Mouse (Mus musculus) liver, embryonic 16.5 days (tissue): ENCODE results near the gene Large2. TPM values are rescaled to one million over a fixed set of nuclear protein-coding genes. Genes with fewer than 3 reads are reported as not detected.
A peak's percentile ranks its signal among the peaks of the same experiment; 100 is the strongest.

ENCODE experiments used
- ATAC-seq: fragments of 200-750 bp; cut with Nextera tagmentation; 2 replicates; pipeline ENCODE4 v1.8.0; 2017; ENCODE audit warnings: low read depth, mild to moderate bottlenecking, moderate number of reproducible peaks, moderate library complexity
- H3K27ac ChIP-seq: fragments of 300-500 bp; sonication (generic); 2 replicates; pipeline ENCODE4 v1.5.1; 2014; ENCODE audit warnings: mild to moderate bottlenecking, low read length
- H3K27me3 ChIP-seq: fragments of 300-500 bp; sonication (generic); 2 replicates; pipeline ENCODE4 v1.6.1; 2014; ENCODE audit warnings: low read depth, low read length, mixed read lengths; ENCODE audit not compliant: control insufficient read depth, insufficient read depth
- H3K36me3 ChIP-seq: fragments of 300-500 bp; sonication (generic); 2 replicates; pipeline ENCODE4 v1.6.1; 2014; ENCODE audit warnings: mild to moderate bottlenecking; ENCODE audit not compliant: control insufficient read depth, insufficient read depth
- H3K4me1 ChIP-seq: fragments of 300-500 bp; sonication (generic); 2 replicates; pipeline ENCODE4 v1.6.1; 2014; ENCODE audit warnings: low read depth, low read length, mixed read lengths; ENCODE audit not compliant: control insufficient read depth
- H3K4me2 ChIP-seq: fragments of 300-500 bp; sonication (generic); 2 replicates; pipeline ENCODE4 v1.6.1; 2014; ENCODE audit warnings: low read depth, low read length, mixed read lengths
- H3K4me3 ChIP-seq: fragments of 300-500 bp; sonication (generic); 2 replicates; pipeline ENCODE4 v1.5.1; 2014; ENCODE audit warnings: low read depth, mild to moderate bottlenecking, low read length
- H3K9ac ChIP-seq: fragments of 300-500 bp; sonication (generic); 2 replicates; pipeline ENCODE4 v1.6.1; 2014; ENCODE audit warnings: low read depth, low read length
- H3K9me3 ChIP-seq: fragments of 300-500 bp; sonication (generic); replicated peaks from 2 replicates; pipeline ENCODE4 v1.6.1; 2016; ENCODE audit warnings: low read length; ENCODE audit not compliant: control insufficient read depth
- WGBS: fragments of 180-500 bp; shearing (Covaris S2); extraction: QIAGEN DNeasy Blood & Tissue Kit; methylation state at CpG from one replicate; pipeline ENCODE4 v1.1.7; 2014; ENCODE audit not compliant: insufficient replicate concordance; 5-methylcytosine and 5-hydroxymethylcytosine counted together
- polyA plus RNA-seq: library from polyadenylated mRNA; unstranded; fragments of >200 nt; fragmentation: Nextera tagmentation; extraction: Ambion mirVana; gene quantifications from 2 replicates; pipeline ENCODE4 v1.2.1, GENCODE M21; 2015

The Large2 gene
- polyA plus RNA-seq, 1 experiment from 2014 or later, result 3.5 TPM

DNA sequence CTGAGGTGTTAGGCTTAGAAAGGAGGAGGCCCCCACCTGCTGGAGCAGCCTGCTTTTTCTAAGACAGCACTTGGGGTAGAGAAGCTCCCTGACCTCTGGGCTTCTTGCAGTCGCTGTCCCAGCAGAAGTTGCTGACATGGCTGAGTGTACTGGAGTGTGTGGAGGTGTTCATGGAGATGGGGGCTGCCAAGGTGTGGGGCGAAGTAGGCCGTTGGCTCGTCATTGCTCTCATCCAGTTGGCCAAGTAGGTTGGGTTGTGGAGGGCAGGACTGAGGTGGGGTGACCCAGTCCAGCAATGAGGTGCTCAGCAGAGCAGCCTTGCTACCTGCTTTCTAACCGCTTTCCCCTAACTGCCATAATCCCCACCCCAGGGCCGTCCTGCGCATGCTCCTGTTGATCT, 2.7 kb upstream of the Large2 start:
- 78% methylated on average over 7 of the region's 7 CpGs for WGBS
- ATAC-seq, result no peak
- H3K4me3 ChIP-seq, result no peak overlapping the region
- no peak overlapping the region for H3K4me2 ChIP-seq
- H3K9me3 ChIP-seq, result no peaks in the 10 kb centered on the region
- peaks cover 5% of the 10 kb centered on the region for H3K27me3 ChIP-seq
- H3K36me3 ChIP-seq, result peaks cover 27% of the 10 kb centered on the region
- H3K27ac ChIP-seq, result no peak overlapping the region
- no peak overlapping the region for H3K9ac ChIP-seq
- peaks cover 20% of the 10 kb centered on the region for H3K4me1 ChIP-seq

DNA sequence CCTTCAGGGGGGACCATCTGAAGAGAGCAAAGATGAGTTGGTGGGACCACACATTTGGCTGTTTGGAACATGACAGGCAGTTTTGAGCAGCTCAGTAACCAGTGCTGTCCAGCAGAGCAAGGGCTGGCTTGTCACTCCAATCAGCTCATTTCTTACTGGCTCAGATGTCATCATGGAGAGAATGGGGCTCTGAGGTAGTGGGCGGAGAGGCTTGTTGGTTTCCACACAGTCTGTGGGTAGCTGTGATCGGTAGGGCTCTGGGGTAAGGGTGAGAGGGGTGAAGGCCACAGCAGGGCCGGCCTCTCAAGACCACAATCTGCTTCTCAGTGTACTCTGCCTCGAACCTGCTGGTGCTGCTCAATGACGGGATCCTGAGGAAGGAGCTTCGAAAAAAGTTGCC, 1.6 kb upstream of the Large2 start:
- no peak for ATAC-seq
- Histone ChIP-seq H3K9me3 (no peaks in the 10 kb centered on the region), H3K4me2 (peak overlapping the region; percentile 99), H3K9ac (peak overlapping the region; percentile 87), H3K4me1 (peaks cover 21% of the 10 kb centered on the region), H3K4me3 (peak overlapping the region; percentile 93), H3K27ac (peak overlapping the region; percentile 86), H3K36me3 (peaks cover 25% of the 10 kb centered on the region), H3K27me3 (peaks cover 11% of the 10 kb centered on the region)
- 61% methylated on average over 6 of the region's 6 CpGs for WGBS

DNA sequence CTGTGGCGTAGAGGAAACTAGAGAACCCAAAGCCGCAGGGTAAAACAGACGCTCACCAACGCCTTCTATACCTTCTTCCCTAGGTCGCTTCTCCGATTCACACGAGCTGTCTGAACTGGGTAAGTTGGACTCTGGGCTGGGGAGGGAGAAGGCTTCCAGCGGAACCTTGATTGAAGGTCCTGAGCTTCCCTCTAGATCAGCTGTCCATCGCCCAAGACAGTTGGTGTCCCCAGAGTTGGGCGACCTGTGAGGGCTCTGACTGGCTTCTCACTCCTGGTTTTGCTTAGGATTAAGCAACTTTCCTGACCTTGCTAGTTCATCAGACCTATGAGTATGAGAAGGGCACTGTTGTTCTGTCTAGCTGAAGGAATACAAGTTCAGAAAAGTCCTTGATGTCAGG, 1.1 kb upstream of the Large2 start:
- WGBS, result 5% methylated on average over 10 of the region's 10 CpGs
- Histone ChIP-seq H3K27me3 (peaks cover 16% of the 10 kb centered on the region), H3K27ac (peak overlapping the region; percentile 86), H3K9me3 (no peaks in the 10 kb centered on the region), H3K36me3 (peaks cover 20% of the 10 kb centered on the region), H3K9ac (peak overlapping the region; percentile 87), H3K4me2 (peak overlapping the region; percentile 99), H3K4me1 (peaks cover 21% of the 10 kb centered on the region), H3K4me3 (peak overlapping the region; percentile 93)
- no peak for ATAC-seq

DNA sequence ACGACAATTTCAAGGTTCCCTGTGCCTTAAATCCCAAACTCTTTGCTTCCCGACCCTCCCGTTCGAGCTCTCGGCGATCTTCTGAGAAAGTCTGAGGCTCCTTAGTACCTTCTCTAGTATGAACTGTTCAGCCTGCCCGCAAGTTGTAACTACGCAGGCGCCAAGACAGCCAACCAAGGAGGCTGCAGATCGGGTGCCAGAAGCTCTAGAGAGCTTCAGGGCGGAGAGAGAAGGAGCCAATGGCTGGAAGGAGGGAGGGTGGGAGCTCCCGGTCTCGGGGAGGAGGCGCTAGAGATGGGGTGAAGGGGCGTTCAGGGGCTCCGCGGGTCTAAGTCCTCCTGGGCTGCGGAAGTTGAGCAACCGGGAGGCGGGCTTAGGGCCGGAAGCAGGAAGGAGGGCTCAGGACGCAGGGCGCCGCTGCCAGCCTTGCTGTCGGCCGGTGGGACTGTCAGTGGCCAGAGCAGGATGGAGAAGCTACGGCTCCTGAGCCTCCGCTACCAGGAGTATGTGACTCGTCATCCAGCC, 492 bp upstream of the Large2 start:
- H3K27ac ChIP-seq, result peak overlapping the region; percentile 86
- peak; percentile 93 for ATAC-seq
- no peaks in the 10 kb centered on the region for H3K9me3 ChIP-seq
- WGBS, result under 1% methylated on average over 29 of the region's 29 CpGs
- H3K36me3 ChIP-seq, result peaks cover 19% of the 10 kb centered on the region
- peak overlapping the region; percentile 87 for H3K9ac ChIP-seq
- H3K4me3 ChIP-seq, result peak overlapping the region; percentile 93
- H3K4me2 ChIP-seq, result peak overlapping the region; percentile 99
- H3K27me3 ChIP-seq, result peaks cover 22% of the 10 kb centered on the region
- peaks cover 21% of the 10 kb centered on the region for H3K4me1 ChIP-seq

DNA sequence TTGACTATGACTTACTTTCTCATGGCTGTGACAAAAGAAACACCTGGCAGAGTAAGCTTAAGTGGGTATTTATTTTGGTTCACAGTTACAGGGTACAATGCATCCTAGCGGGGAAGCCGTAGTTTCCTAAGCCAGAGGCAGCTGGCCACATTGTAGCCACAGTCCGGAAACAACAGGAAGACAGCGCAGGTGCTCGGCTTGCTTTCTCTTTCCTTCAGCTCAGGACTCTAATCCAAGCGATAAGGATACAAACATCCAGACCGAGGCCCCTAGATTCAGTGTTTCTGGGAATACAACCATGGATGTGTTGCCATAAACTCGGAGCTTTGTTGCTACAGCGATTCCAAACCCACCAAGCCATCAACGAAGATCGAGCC, 1.2 kb downstream of the Large2 start:
- no peak for ATAC-seq
- no peaks in the 10 kb centered on the region for H3K9me3 ChIP-seq
- no peak overlapping the region for H3K4me2 ChIP-seq
- WGBS, result 58% methylated on average over 11 of the region's 11 CpGs
- no peak overlapping the region for H3K27ac ChIP-seq
- no peak overlapping the region for H3K9ac ChIP-seq
- peaks cover 33% of the 10 kb centered on the region for H3K27me3 ChIP-seq
- peaks cover 5% of the 10 kb centered on the region for H3K36me3 ChIP-seq
- H3K4me3 ChIP-seq, result no peak overlapping the region
- peaks cover 21% of the 10 kb centered on the region for H3K4me1 ChIP-seq

DNA sequence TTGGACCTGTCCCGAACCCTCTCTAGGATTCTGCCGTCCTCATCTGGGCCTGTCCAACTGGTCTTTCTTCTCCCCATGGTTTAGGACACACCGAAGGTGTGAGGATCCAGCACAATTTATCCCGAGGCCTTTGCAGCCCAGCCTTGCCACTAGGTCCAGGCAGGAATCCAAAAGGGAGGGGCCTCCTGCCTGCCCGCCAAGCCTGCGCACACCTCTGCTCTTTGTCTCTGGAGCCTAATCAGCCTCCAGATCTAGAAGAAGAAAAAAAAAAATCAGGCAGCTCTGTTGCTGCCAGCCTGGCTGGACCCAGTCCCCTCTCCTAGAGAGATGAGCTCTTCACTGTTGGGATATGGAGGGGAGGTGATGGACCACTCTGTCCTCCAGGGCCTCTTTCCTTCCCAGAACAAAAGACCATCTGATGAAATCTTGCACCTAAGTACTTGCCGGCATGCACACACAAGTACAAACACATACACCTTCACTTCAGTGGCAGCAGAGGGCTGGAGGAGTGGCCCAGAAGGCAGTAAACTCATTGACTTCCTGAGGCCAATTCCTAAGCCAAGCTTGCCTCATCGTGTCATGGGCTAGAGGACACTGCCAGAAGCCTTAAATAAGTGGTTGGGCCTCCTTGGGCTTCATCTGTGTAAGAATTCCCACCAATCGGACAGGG, 1.8 kb downstream of the Large2 start:
- H3K27me3 ChIP-seq, result peaks cover 33% of the 10 kb centered on the region
- H3K4me2 ChIP-seq, result no peak overlapping the region
- no peaks in the 10 kb centered on the region for H3K9me3 ChIP-seq
- 0 out of 2 replicates have a peak, but pooled peaks cover 3% of the 10 kb centered on the region for H3K36me3 ChIP-seq
- H3K4me1 ChIP-seq, result peaks cover 21% of the 10 kb centered on the region
- no peak overlapping the region for H3K9ac ChIP-seq
- no peak overlapping the region for H3K4me3 ChIP-seq
- H3K27ac ChIP-seq, result no peak overlapping the region
- ATAC-seq, result no peak
- 51% methylated on average over 9 of the region's 9 CpGs for WGBS

DNA sequence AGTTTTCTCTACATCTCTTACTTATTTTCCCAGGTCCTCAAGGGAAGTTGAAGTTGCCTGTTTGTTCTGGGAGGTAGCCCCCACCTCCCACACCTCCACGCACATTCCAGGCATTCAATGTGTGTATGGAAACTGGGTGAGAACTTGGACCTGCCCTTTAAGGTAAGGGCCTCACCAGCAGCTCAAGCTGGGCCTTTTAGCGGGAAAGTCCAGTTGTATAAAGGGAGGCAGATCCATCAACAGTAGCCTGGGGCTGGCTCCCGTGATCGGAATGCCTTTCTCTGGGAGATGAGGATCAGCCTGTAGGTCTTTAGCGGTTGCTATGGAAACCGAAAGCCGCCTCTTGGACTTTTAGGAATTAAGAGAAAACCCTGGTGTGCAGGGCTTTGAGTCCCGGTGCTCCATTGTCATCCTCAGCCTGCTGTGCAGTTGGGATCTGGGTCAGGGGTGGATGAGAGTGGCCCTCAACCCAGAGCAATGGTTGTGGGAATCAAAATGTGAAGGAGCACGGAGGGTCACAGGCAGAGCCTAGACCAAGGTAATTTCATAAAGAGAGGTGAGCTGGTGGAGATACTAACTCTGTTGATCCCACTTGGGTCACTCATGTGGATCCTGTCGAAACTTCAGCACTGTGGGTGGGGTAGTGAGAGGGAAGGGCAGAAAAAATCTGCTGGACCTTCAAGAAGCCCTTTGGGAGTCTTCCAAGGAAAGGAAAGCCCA, 2.5 kb downstream of the Large2 start:
- 52% methylated on average over 10 of the region's 10 CpGs for WGBS
- Histone ChIP-seq H3K9ac (no peak overlapping the region), H3K27me3 (peaks cover 33% of the 10 kb centered on the region), H3K9me3 (no peaks in the 10 kb centered on the region), H3K4me3 (no peak overlapping the region), H3K4me1 (peaks cover 21% of the 10 kb centered on the region), H3K27ac (no peak overlapping the region), H3K36me3 (no peaks in the 10 kb centered on the region), H3K4me2 (no peak overlapping the region)
- no peak for ATAC-seq

DNA sequence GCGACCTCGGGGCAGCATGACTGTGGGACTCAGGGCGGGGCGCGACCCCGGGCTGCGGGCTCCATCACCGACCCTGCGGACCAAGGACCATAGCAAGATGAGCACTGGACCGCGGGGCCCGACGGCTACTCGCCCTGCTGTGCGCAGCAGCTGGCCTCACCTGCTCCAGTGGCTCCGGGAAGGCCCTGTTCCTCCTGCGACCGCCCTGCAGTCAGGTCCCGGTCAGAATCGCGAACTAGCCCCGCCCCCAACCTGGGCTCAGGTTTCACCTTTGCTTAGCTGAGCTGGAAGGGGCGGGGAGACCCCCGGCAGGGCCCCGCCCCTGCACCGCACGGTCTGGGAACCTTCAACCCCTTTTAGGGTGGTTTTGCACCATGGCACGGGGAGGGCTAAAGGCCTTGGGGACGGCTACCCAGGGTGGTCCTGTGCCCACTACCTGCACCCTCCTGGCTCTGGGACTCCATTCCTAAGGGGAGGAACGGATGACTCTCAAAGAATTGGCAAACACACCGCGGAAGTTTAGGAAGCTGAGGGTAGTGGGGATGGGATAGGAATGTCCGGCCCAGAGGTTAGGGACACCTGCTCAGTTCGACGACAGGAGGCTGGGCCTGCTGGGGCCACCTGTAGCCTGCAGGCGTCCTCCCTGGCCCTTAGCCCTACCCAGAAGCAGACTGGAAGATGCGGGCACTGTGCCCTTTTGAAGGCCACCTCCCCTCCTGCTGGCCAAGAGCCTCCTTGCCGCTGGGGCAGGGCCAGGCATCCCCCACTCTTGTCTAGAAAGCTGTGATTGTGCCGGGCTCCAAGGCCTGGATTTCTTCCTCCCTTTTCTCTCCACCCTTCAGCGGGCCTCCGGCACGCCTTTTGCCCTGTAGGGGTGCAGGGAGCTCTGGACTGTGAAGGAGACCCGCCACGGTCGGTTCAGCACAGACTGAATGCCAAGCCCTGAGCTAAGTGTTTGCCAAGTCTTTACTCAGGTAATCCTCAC, 3.6 kb downstream of the Large2 start:
- Histone ChIP-seq H3K4me1 (peaks cover 15% of the 10 kb centered on the region), H3K27ac (no peak overlapping the region), H3K36me3 (no peaks in the 10 kb centered on the region), H3K9ac (peak overlapping the region; percentile 58; the same call in 1 of the 2 replicates), H3K27me3 (peaks cover 33% of the 10 kb centered on the region), H3K4me2 (peak overlapping the region; percentile 57), H3K9me3 (no peaks in the 10 kb centered on the region), H3K4me3 (peak overlapping the region; percentile 58)
- WGBS, result 9% methylated on average over 45 of the region's 45 CpGs
- ATAC-seq, result peak; percentile 25
